Mouse (Mus musculus) forebrain, embryonic 15.5 days (tissue): ENCODE measurements around the gene Tulp2. TPM values are rescaled to one million over a fixed set of nuclear protein-coding genes. Genes with fewer than 3 reads are reported as not detected.
A peak's percentile ranks its signal among the peaks of the same experiment; 100 is the strongest.

Source experiments
- ATAC-seq: fragments of 200-750 bp; cut with Nextera tagmentation; replicated peaks from 2 replicates; pipeline ENCODE4 v1.8.0; 2017; ENCODE audit warnings: mild to moderate bottlenecking, moderate TSS enrichment, moderate library complexity
- H3K27ac ChIP-seq: fragments of 300-500 bp; sonication (generic); replicated peaks from 2 replicates; pipeline ENCODE4 v1.5.1; 2015; ENCODE audit warnings: mild to moderate bottlenecking, inconsistent platforms
- H3K27me3 ChIP-seq: fragments of 300-500 bp; sonication (generic); 2 replicates; pipeline ENCODE4 v1.6.1; 2015; ENCODE audit warnings: inconsistent platforms
- H3K36me3 ChIP-seq: fragments of 300-500 bp; sonication (generic); 2 replicates; pipeline ENCODE4 v1.6.1; 2015; ENCODE audit warnings: mild to moderate bottlenecking, inconsistent platforms
- H3K4me1 ChIP-seq: fragments of 300-500 bp; sonication (generic); 2 replicates; pipeline ENCODE4 v1.6.1; 2015; ENCODE audit warnings: inconsistent platforms
- H3K4me2 ChIP-seq: fragments of 300-500 bp; sonication (generic); replicated peaks from 2 replicates; pipeline ENCODE4 v1.6.1; 2015; ENCODE audit warnings: mild to moderate bottlenecking, inconsistent platforms
- H3K4me3 ChIP-seq: fragments of 300-500 bp; sonication (generic); 2 replicates; pipeline ENCODE4 v1.5.1; 2015; ENCODE audit warnings: mild to moderate bottlenecking, inconsistent platforms
- H3K9ac ChIP-seq: fragments of 300-500 bp; sonication (generic); replicated peaks from 2 replicates; pipeline ENCODE4 v1.6.1; 2015; ENCODE audit warnings: mild to moderate bottlenecking, inconsistent platforms
- H3K9me3 ChIP-seq: fragments of 300-500 bp; sonication (generic); 2 replicates; pipeline ENCODE4 v1.6.1; 2016; ENCODE audit warnings: inconsistent platforms
- WGBS: fragments of 180-500 bp; shearing (Covaris S2); methylation state at CpG from one replicate; pipeline ENCODE4 v1.1.7; 2015; ENCODE audit warnings: mixed read lengths; 5-methylcytosine and 5-hydroxymethylcytosine counted together
- polyA plus RNA-seq: library from polyadenylated mRNA; unstranded; fragments of >200 nt; fragmentation: Nextera tagmentation; extraction: Ambion mirVana; gene quantifications from 2 replicates; pipeline ENCODE4 v1.2.1, GENCODE M21; 2015

The Tulp2 gene
- 0.14 and 0.18 TPM in 2 replicates for polyA plus RNA-seq

GRCm38 (mm10) chr7:45481374-45481927, at the start of gene Tulp2:
Gene Tulp2, plus strand, starts transcription at chr7:45481877.
- Histone ChIP-seq H3K4me2 (no peak within 1 kb of the TSS), H3K27me3 (no peaks in the 10 kb centered on the region), H3K9ac (no peak within 1 kb of the TSS), H3K36me3 (no peaks in the 10 kb centered on the region), H3K27ac (no peak within 1 kb of the TSS), H3K9me3 (no peaks in the 10 kb centered on the region), H3K4me1 (no peaks in the 10 kb centered on the region), H3K4me3 (no peak within 1 kb of the TSS)
- peak; percentile 84 for ATAC-seq
- WGBS = 56% methylated on average over 15 of the region's 15 CpGs

- Histone ChIP-seq H3K36me3 (peaks cover 15% of the 10 kb centered on the region), H3K9me3 (no peaks in the 10 kb centered on the region), H3K9ac (peak overlapping the region; percentile 71), H3K27ac (peak overlapping the region; percentile 90), H3K27me3 (no peaks in the 10 kb centered on the region), H3K4me3 (peak overlapping the region; percentile 60), H3K4me2 (peak overlapping the region; percentile 88), H3K4me1 (peaks cover 39% of the 10 kb centered on the region)
- ATAC-seq = 0 out of 2 replicates have a peak, but pooled peaks have one; percentile 4
- 3% methylated on average over 7 of the region's 7 CpGs for WGBS
Observed at GRCm38 (mm10) chr7:45433835-45434202, 47.9 kb upstream of the Tulp2 start.

GRCm38 (mm10) chr7:45434203-45435015, 47.3 kb upstream of the Tulp2 start, which contains the start of gene Gys1:
Gene Gys1, plus strand, starts transcription at chr7:45434844.
- ATAC-seq = peak; percentile 97
- under 1% methylated on average over 45 of the region's 45 CpGs for WGBS

GRCm38 (mm10) chr7:45435038-45435437, 46.6 kb upstream of the Tulp2 start:
- Histone ChIP-seq H3K27ac (peak overlapping the region; percentile 65), H3K9me3 (no peaks in the 10 kb centered on the region), H3K36me3 (peaks cover 7% of the 10 kb centered on the region; the same call in 1 of the 2 replicates), H3K4me2 (peak overlapping the region; percentile 76), H3K4me3 (peak overlapping the region; percentile 60), H3K27me3 (no peaks in the 10 kb centered on the region), H3K4me1 (peaks cover 39% of the 10 kb centered on the region), H3K9ac (peak overlapping the region; percentile 74)
- peak; percentile 26; the same call in 1 of the 2 replicates for ATAC-seq
- WGBS = 2% methylated on average over 16 of the region's 16 CpGs

More at GRCm38 (mm10) chr7:45434203-45435015, 47.3 kb upstream of the Tulp2 start, which contains the start of gene Gys1:
- peak within 1 kb of the TSS; percentile 88 for H3K4me2 ChIP-seq
- no peaks in the 10 kb centered on the region for H3K27me3 ChIP-seq
- H3K4me1 ChIP-seq = peaks cover 39% of the 10 kb centered on the region
- H3K27ac ChIP-seq = peak within 1 kb of the TSS; percentile 90
- H3K4me3 ChIP-seq = peak within 1 kb of the TSS; percentile 60
- peak within 1 kb of the TSS; percentile 74 for H3K9ac ChIP-seq
- H3K9me3 ChIP-seq = no peaks in the 10 kb centered on the region
- peaks cover 9% of the 10 kb centered on the region; the same call in 1 of the 2 replicates for H3K36me3 ChIP-seq

GRCm38 (mm10) chr7:45436444-45436843, 45.2 kb upstream of the Tulp2 start:
- H3K4me1 ChIP-seq = peaks cover 39% of the 10 kb centered on the region
- WGBS = 94% methylated on average over 5 of the region's 5 CpGs
- no peaks in the 10 kb centered on the region for H3K9me3 ChIP-seq
- no peaks in the 10 kb centered on the region for H3K27me3 ChIP-seq
- H3K27ac ChIP-seq = no peak overlapping the region
- no peak overlapping the region for H3K4me3 ChIP-seq
- H3K36me3 ChIP-seq = peaks cover 9% of the 10 kb centered on the region; the same call in 1 of the 2 replicates
- H3K9ac ChIP-seq = no peak overlapping the region; the same call in 1 of the 2 replicates
- no peak for ATAC-seq
- H3K4me2 ChIP-seq = no peak overlapping the region

GRCm38 (mm10) chr7:45437046-45437445, 44.6 kb upstream of the Tulp2 start:
- no peak overlapping the region for H3K4me3 ChIP-seq
- H3K36me3 ChIP-seq = peaks cover 7% of the 10 kb centered on the region; the same call in 1 of the 2 replicates
- no peaks in the 10 kb centered on the region for H3K27me3 ChIP-seq
- 36% methylated on average over 6 of the region's 6 CpGs for WGBS
- H3K9me3 ChIP-seq = no peaks in the 10 kb centered on the region
- H3K27ac ChIP-seq = no peak overlapping the region
- H3K4me1 ChIP-seq = peaks cover 39% of the 10 kb centered on the region
- no peak overlapping the region for H3K4me2 ChIP-seq
- ATAC-seq = no peak
- H3K9ac ChIP-seq = no peak overlapping the region

- Histone ChIP-seq H3K4me3 (no peak within 1 kb of the TSS), H3K27me3 (no peaks in the 10 kb centered on the region), H3K9me3 (no peaks in the 10 kb centered on the region), H3K27ac (no peak within 1 kb of the TSS), H3K4me1 (peaks cover 36% of the 10 kb centered on the region), H3K36me3 (peaks cover 7% of the 10 kb centered on the region; the same call in 1 of the 2 replicates), H3K9ac (no peak within 1 kb of the TSS), H3K4me2 (0 out of 2 replicates have a peak within 1 kb of the TSS, but pooled peaks have one; percentile 2)
- 19% methylated on average over 19 of the region's 19 CpGs for whole genome bisulfite sequencing
- ATAC-seq = no peak
Observed at GRCm38 (mm10) chr7:45437521-45438276, 44.0 kb upstream of the Tulp2 start, which contains the start of gene Ruvbl2. Gene Ruvbl2, minus strand, starts transcription at chr7:45438096.

GRCm38 (mm10) chr7:45443526-45444420, 37.9 kb upstream of the Tulp2 start:
- no peaks in the 10 kb centered on the region for H3K9me3 ChIP-seq
- ATAC-seq = no peak
- no peak overlapping the region for H3K27ac ChIP-seq
- no peaks in the 10 kb centered on the region for H3K27me3 ChIP-seq
- 93% methylated on average over 22 of the region's 22 CpGs for WGBS
- no peak overlapping the region for H3K4me3 ChIP-seq
- no peak overlapping the region for H3K9ac ChIP-seq
- no peak overlapping the region for H3K4me2 ChIP-seq
- no peaks in the 10 kb centered on the region for H3K4me1 ChIP-seq
- H3K36me3 ChIP-seq = peaks cover 17% of the 10 kb centered on the region; the same call in 1 of the 2 replicates

GRCm38 (mm10) chr7:45446589-45446988, 35.1 kb upstream of the Tulp2 start:
- no peak overlapping the region for H3K27ac ChIP-seq
- H3K36me3 ChIP-seq = 0 out of 2 replicates have a peak, but pooled peaks cover 14% of the 10 kb centered on the region
- H3K4me1 ChIP-seq = no peaks in the 10 kb centered on the region
- H3K27me3 ChIP-seq = no peaks in the 10 kb centered on the region
- no peak overlapping the region for H3K4me3 ChIP-seq
- H3K4me2 ChIP-seq = no peak overlapping the region
- H3K9me3 ChIP-seq = no peaks in the 10 kb centered on the region
- H3K9ac ChIP-seq = no peak overlapping the region
- no peak for ATAC-seq

GRCm38 (mm10) chr7:45447325-45447990, 34.2 kb upstream of the Tulp2 start:
- H3K4me3 ChIP-seq = no peak overlapping the region
- no peak overlapping the region for H3K27ac ChIP-seq
- 44% methylated on average over 11 of the region's 11 CpGs for WGBS
- H3K4me2 ChIP-seq = no peak overlapping the region
- no peaks in the 10 kb centered on the region for H3K4me1 ChIP-seq
- ATAC-seq = no peak
- H3K9me3 ChIP-seq = no peaks in the 10 kb centered on the region
- H3K27me3 ChIP-seq = no peaks in the 10 kb centered on the region
- H3K9ac ChIP-seq = no peak overlapping the region
- 0 out of 2 replicates have a peak, but pooled peaks cover 13% of the 10 kb centered on the region for H3K36me3 ChIP-seq
